Mouse (Mus musculus) MEL (cell line): ENCODE data around the gene Abhd12b.

ENCODE experiments used
- CTCF ChIP-seq, 3 experiments: IDR thresholded peaks in 2 of 3; conservative IDR thresholded peaks in 1 of 3; 2 replicates each; pipeline ENCODE4 v1.5.1; 2011 to 2012; ENCODE audit warnings: low read length in 3 of 3, low read depth in 2 of 3, mild to moderate bottlenecking in 2 of 3, improper control_type of control experiment in 1 of 3, inconsistent platforms in 1 of 3, mixed read lengths in 1 of 3, moderate library complexity in 1 of 3; ENCODE audit not compliant: control insufficient read depth in 1 of 3, insufficient read depth in 1 of 3, poor library complexity in 1 of 3, severe bottlenecking in 1 of 3
- EP300 ChIP-seq, 2 experiments: IDR thresholded peaks; 2 replicates each; pipeline ENCODE4 v1.6.1; 2011; ENCODE audit warnings: improper control_type of control experiment in 2 of 2, low read length in 2 of 2, low read depth in 1 of 2, mild to moderate bottlenecking in 1 of 2
- MAFK ChIP-seq: IDR thresholded peaks from 2 replicates; pipeline ENCODE4 v1.6.1; 2011; ENCODE audit warnings: low read depth, mild to moderate bottlenecking, low read length, improper control_type of control experiment, borderline replicate concordance
- MAX ChIP-seq: IDR thresholded peaks from 2 replicates; pipeline ENCODE4 v1.6.1; 2011; ENCODE audit warnings: low read length, improper control_type of control experiment
- POLR2AphosphoS5 ChIP-seq: IDR thresholded peaks from 2 replicates; pipeline ENCODE4 v1.6.1; 2012; ENCODE audit warnings: low read depth, borderline replicate concordance, mild to moderate bottlenecking, inconsistent platforms, low read length, moderate library complexity, mixed read lengths
- TAL1 ChIP-seq: IDR thresholded peaks from 2 replicates; pipeline ENCODE4 v1.6.1; 2012; ENCODE audit warnings: mild to moderate bottlenecking, inconsistent platforms, low read length, moderate library complexity, mixed read lengths
- UBTF ChIP-seq: IDR thresholded peaks from 2 replicates; pipeline ENCODE4 v1.6.1; 2012; ENCODE audit warnings: low read depth, mild to moderate bottlenecking, inconsistent platforms, low read length, improper control_type of control experiment, moderate library complexity, borderline replicate concordance; ENCODE audit not compliant: insufficient read depth
- USF1 ChIP-seq: IDR thresholded peaks from 2 replicates; pipeline ENCODE4 v1.6.1; 2014; ENCODE audit warnings: low read depth, mild to moderate bottlenecking, inconsistent platforms, low read length, improper control_type of control experiment, moderate library complexity
- USF2 ChIP-seq, 2 experiments: IDR thresholded peaks; 2 replicates each; pipeline ENCODE4 v1.6.1; 2011 to 2012; ENCODE audit warnings: improper control_type of control experiment in 2 of 2, low read length in 2 of 2, borderline replicate concordance in 1 of 2, inconsistent platforms in 1 of 2, low read depth in 1 of 2, mild to moderate bottlenecking in 1 of 2; ENCODE audit not compliant: insufficient read depth in 1 of 2

DNA sequence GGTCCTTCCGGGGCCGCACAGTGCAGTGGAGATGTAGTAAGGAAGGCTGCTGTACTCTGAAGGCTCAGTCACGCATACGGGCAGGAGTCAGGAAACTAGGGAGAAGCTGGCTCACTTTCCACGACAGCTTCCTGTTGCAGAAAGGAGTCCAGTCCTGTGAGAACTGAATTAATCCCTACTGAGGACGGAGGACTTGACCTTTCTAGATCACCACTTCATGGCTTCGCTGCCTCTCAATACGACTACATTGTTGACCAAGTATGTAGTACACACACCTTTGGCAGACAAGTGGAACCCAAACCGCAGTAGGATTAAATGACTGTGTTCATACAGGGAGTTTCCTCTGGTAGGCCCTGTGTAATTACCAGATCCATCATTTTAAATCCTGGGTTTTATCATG lies 16.3 kb upstream of the Abhd12b start:
- no peak for TF ChIP-seq TAL1
- TF ChIP-seq MAFK, result no peak
- TF ChIP-seq POLR2AphosphoS5, result no peak
- TF ChIP-seq CTCF (IDR thresholded peaks at IDR 0.05 in 2 of 3, conservative IDR thresholded peaks at IDR 0.05 in 1 of 3; ENCODE audit: control insufficient read depth in 1 of 3, insufficient read depth in 1 of 3, low read depth in 2 of 3, low read length in 3 of 3, poor library complexity in 1 of 3, severe bottlenecking in 1 of 3), result no peak
- TF ChIP-seq USF1, result no peak
- no peak for TF ChIP-seq MAX
- no peak for TF ChIP-seq UBTF
- no peak for TF ChIP-seq EP300 (IDR thresholded peaks at IDR 0.05; ENCODE audit: low read depth in 1 of 2, low read length in 2 of 2)
- TF ChIP-seq USF2 (IDR thresholded peaks at IDR 0.05; ENCODE audit: borderline replicate concordance in 1 of 2, insufficient read depth in 1 of 2, low read depth in 1 of 2, low read length in 2 of 2), result no peak
